Mouse (Mus musculus): ENCODE results near the gene Gm20867.
"Not testable (repeated sequence)": the region's sequence is repeated elsewhere in the genome, so short reads cannot be mapped to it uniquely, and the experiment has no call there.

Gm20867 gene

GRCm38 (mm10) chrY:77963104-77963503 is at the start of gene Gm20867:
Gene Gm20867, minus strand, starts transcription at chrY:77963204.
- DNase-seq, result not testable (repeated sequence)
